Mouse (Mus musculus) heart, postnatal 14 days (tissue): ENCODE data around the gene Paip2b. TPM values are rescaled to one million over a fixed set of nuclear protein-coding genes. Genes with fewer than 3 reads are reported as not detected.
A peak's percentile ranks its signal among the peaks of the same experiment; 100 is the strongest.
"Not testable (repeated sequence)": the region's sequence is repeated elsewhere in the genome, so short reads cannot be mapped to it uniquely, and the experiment has no call there.

Source experiments
- DNase-seq, 2 experiments: peaks; one replicate each; pipeline ENCODE4 v3.0.0; 2021 to 2022
- intact Hi-C: fragments of 180-260 bp; cut with DNase I; formaldehyde crosslinking; loops from one replicate; pipeline ENCODE4 v1.15.1; 2025
- total RNA-seq, 2 experiments: library from RNA; stranded (reverse); gene quantifications; 2 replicates each; pipeline ENCODE4 v1.2.3; 2021

Gene Paip2b
- total RNA-seq, 2 experiments from 2014 or later, result 23.2 to 27.9 TPM

DNA sequence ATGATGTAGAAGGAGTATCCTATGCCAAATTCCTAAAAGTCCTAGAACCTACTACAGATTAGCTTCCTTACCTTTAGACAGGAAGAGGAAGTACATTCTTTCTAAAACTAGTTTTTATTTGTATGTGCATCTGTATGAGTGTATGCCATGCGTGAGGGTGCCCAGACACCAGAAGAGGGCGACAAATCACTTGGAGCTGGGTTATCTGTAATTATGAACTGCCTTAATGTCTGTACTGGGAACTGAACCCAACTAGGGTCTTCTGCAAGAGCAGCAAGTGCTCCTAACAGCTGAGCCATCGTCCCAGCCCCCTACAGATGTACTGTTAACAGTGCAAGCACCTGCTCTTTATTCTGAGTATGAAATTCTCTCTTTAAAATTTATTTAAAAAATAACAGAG is 15.7 kb downstream of the Paip2b start:
- intact Hi-C loops, result no loop called here
- no peak for DNase-seq

DNA sequence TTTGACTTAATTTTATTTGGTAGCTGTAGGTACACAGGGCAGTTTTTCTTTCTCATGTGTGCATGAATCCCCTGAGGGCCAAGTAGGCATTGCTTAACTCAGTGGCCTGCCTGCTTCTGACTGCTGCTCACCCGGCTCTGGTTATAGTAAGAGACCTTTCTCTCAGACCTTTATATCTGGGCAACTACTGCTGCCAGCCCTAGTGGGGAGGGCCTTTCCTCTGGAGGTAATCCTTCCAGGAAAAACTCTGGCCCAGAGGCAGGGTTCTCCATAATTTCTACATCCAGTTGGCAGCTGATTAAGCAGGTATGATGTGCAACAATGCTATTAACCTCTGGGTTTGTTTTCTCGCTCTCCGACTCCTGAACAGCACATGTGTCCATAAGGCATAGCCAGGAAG is 28.7 kb downstream of the Paip2b start:
- DNase-seq, result no peak
- intact Hi-C loops, result no loop called here

DNA sequence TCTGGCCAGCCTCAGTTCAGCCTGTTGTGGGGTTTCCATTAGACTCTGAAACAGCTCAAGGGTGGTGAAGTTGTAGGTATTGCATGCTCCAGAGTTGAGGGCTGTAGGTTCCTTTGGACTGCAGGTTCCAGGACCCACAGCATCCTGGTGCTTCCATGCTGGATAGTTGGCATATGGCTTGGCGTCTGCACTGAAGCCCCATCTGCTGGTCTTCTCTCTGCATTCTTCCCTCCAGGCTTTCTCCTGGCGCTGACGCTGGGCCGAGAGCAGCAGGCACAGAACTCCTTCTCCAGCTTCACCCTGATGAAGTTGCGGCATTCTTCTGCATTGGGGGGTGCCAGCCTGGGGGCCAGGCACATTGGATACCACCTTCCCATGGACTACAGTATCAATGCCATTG is 29.5 kb downstream of the Paip2b start:
- DNase-seq, result no peak
- intact Hi-C loops, result no loop called here

DNA sequence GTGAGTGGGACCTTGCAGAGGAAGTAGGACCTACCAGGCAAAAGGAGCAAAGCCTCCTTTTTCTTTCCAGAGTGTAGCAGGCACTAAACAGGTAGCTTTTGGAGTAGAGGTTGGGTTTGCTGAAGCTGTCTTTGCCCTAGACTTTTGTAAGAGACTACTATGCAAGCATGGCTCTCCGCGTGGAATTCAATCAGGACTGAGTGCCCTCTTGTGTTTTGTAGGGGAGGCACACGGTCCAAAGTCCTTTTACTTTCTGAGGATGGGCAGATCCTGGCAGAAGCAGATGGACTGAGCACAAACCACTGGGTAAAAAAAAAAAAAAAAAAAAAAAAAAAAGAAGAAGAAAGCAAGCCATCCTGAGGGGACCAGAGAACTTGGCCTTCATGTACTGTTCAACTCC is 34.9 kb downstream of the Paip2b start:
- no peak for DNase-seq
- intact Hi-C loops, result no loop called here

DNA sequence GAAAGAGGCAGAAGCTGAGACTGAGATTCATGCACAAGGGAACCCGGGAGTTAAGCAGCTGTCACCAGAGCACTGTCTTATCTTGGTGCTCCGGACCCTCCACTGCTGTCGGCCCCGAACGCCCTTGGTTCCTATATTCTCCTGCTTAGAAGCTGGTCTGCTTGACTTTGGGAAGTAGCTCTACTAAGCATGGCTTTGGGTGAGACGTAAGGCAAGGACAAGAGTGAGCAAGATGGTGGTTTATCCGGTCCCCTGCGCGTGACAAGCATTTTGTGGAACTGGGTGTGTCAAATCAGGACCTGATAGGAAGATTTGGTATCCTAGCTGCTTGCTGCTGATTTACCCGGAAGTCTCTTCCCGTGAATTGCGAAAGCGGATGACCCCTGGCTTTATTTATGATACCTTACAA is 36.0 kb downstream of the Paip2b start:
- intact Hi-C loops, result no loop called here
- DNase-seq, result no peak

DNA sequence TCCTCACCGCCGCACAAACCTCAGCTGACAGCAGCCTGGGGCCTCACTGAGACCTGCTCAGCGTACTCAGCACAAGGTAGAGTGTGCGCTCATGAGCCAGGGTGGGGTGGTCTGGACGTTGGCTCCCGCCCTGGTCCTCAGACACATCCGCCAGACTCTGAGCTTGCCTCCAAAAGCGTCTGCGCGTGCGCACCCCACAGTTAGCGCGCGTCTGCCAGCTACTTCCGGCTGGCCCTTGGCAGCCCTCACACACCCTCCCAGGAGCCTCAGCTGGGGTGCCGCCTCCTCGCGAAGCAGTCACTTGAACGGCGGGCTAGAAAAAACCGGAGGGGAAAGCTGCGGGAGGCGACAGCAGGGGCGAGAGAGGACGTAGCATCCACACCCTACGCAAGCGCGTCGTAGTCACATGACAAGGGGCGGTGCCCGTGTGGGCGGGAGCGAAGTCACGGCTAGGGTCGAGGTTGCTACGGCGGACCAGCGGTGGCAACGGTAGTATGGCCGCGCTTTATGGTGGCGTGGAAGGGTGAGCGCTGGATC is 36.7 kb downstream of the Paip2b start, which contains the start of gene Nagk:
Nagk (plus strand) TSS at position 223 of the 537 bp plus-strand sequence.
- peak; percentile 93 to 94 for DNase-seq
- intact Hi-C loops, result no loop called here

DNA sequence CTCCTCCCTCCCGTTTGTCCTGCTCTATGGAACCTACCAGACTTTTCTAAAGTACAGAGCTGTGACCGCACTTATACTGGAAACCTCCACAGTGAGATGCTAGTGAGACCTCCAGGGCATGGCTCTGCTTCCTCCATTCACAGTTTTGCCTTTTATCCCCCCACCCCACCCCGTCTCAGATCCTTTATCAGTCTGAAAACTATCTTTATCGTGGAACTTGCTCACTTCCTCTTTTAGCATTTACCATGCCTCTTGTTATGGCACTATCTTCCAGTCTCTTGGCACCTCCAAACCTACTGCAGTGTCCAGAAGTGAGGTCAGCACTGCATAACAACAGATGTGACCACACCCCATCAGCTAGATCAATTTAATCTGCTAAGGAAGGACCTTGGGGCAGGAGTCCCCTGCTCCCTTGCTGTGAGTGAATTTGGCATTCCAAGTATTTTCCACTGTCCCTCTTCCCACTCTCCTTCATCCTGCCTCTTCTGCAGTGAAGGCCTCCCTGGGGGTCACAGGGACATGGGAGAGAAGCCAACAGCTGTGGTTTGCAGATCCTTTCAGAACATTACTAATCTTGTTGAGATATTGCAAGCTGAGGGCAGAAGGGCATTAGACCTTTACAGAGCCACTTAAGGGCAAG is 40.2 kb downstream of the Paip2b start:
- intact Hi-C loops, result no loop called here
- no peak for DNase-seq

DNA sequence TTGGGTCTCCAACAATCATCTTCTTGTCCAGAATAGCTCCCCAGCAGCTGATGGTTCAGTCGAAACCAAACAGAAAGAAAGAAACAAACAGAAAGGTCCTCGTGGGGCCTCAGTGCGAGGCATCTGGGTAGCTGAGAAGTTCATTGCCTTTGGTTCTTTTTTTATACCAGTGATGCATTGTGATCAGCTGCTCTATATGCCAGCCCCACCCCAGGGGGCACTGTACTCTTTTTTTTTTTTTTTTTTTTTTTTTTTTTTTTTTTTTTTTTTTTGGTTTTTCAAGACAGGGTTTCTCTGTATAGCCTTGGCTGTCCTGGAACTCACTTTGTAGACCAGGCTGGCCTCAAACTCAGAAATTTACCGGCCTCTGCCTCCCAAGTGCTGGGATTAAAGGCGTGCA is 41.0 kb downstream of the Paip2b start:
- intact Hi-C loops, DNase-seq: not testable (repeated sequence)

DNA sequence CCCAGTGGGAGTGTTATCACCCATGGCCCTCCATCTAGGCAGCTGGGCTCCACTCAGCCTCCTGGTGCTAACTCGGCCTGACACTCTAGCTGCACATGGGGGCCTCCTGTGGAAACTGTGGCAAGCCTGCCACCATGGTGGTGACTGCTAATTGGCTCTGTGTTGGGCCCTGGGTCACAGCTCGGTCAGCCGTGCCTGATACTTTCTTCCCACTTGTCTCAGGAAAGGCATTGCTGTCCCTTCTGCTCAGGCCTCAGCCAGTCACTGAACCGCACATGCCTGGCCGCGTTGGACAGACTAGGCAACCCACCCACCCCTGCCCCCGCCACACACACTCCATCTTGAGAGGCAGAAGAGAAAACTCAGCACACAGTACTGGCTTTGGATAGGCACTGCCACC is 43.0 kb downstream of the Paip2b start:
- intact Hi-C loops, result no loop called here
- DNase-seq, result no peak

DNA sequence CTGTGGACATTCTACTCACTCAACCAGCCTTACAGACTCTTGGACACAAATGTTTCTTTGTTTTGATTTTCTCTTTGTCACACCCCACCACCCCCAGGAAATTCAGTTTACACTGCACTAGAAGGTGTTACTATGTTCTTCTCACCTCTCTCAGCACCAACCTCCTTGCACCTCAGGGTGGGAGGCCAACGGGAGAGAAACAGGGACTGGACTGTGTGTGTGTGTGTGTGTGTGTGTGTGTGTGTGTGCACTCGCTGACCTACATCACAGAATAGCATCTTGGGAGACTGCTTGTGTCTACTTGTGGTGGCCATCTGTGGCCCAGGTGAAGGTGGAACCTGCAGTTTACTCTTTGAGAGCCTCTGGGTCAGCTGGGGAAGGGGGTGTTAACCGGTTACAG is 45.1 kb downstream of the Paip2b start:
- DNase-seq, result no peak
- intact Hi-C loops, result no loop called here

DNA sequence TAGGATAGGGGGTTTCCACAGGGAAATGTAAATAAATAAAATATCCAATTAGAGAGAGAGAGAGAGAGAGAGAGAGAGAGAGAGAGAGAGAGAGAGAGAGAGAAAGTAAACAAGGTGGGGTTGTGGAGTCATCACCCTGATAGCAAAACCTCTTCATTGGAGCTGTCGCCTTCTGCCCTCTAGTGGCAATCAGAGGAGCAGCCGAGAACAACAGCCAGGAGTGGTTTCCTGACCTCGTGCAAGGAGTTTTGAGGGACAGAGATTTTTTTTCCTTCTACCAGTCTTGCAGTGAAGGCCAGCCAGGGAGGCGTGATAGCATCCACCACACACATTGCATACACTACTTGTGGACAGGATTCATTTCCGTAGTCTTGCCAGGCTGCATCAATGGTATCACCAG is 52.5 kb downstream of the Paip2b start:
- intact Hi-C loops, result loop anchor here (10.0 kb wide), 1 partner anchor 454 kb away; the partner anchor contains the start of genes Mob1a and Mthfd2
- peak; percentile 45 to 66 for DNase-seq

DNA sequence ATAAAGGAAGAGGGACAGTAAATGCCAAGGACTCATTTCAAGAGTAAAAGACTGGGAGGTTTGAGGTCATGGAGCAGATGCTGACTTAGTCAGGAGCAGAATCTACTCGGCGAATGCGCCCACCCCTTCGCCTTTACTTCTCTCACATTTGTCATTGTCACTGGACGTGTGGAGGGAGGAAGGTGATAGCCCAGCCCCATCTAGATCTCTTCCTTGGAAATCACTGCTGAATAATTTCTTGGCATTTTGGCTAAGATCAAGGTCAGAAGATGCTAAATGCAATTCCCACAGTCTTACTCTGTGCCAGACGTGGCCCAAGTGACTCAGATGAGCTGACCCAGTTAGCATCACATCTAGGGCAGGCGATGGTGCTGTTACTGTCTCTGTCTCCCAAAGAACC is 53.2 kb downstream of the Paip2b start:
- intact Hi-C loops, result loop anchor here (10.0 kb wide), 1 partner anchor 454 kb away; the partner anchor contains the start of genes Mob1a and Mthfd2
- DNase-seq, result no peak

DNA sequence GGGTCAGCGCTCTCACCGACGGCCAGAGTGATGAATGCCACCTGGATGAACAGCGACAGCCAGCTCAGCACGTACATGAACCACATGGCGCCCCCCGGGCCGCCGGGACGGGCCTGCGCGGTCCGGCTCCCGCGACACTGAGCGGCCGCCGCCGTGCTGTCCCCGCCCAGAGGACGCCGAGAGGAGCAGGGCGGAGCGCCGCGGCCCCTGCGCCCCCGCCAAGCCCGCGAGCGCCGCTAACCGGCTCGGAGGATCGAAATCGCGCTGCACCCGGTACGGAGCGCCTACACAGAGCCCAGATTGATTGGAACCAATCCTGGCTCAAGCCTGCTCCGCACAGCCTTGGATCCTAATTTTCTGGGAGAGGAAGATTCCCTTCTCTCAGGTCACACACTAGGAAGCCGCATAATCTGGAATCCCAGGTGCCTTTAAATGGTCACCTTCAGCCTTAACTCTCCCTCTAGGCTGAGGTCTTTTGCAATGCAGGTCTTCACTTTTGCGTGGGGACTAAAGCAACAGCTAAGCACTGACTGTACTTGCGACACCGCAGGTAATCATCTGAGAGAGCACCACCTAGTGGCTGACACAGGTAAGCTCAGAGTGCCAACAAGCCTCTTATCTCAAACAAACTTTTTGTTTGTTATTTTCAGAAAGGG is 55.8 kb downstream of the Paip2b start, which contains the start of gene Tex261:
Tex261 (minus strand) TSS at position 176 of the 656 bp plus-strand sequence.
- intact Hi-C loops, result loop anchor here (2.0 to 10.0 kb wide), 2 partner anchors 15 to 451 kb away; partner anchors contain the start of genes Mob1a and Mthfd2
- DNase-seq, result peak; percentile 95 to 96

DNA sequence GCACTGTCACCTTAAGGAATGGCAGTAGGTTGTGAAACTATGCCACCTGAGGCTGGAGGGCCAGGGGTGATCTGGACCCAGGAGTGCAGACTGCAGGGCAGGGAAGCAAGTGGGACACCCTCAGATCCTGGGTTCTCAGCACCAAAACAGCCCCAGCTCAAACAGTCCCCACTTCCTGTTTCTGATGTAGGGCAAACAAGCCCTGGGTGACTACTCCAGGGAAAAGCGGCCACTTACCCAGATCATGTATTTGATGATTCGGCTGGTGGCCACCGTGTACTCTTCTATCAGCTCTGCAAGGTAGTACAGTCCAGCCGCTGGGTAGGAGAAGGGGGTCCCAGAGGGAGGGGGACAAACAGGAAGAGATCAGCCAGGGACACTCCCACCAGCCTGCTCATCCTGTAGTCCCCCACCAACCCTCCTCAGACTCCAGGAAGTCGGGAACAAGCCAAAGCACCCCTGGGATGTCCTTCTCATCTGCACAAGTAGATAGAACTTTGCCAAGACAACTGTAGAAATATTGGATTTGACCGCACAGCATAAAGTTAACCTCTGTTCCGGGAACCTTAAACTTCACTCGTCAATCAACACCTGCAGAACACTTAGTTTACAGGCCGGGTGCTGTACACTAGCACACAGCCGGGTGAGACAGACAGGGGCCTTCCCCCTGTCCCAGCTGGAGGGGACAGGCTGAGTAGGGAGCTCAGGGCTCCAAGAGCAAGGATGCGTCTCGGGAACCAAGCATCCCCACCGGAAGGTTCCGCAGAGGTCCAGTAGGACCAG is 56.6 kb downstream of the Paip2b start:
- DNase-seq, result peak in 1 of 2 experiments; percentile 15
- intact Hi-C loops, result loop anchor here (10.0 kb wide), 1 partner anchor 450 kb away; the partner anchor contains the start of genes Mob1a and Mthfd2

DNA sequence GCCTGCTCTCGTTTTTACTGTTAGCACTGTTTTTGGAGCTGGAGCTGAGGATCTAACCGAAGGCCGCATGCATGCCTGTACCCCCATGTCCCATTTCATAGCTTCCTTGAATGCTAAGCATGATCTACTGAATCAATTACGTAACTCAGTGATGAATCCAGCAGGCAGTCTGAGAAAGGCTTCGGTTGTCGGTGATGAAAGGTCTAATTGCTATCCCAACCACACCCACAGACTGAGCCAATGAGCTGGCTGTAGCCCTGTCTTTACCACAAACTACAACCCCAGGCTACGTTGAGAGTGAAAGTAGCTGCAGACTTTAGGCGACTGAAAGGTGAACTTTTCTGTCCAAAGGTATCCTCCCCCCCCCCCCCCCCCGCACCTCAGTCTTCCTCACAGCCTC is 57.4 kb downstream of the Paip2b start:
- intact Hi-C loops, result loop anchor here (10.0 kb wide), 1 partner anchor 449 kb away; the partner anchor contains the start of genes Mob1a and Mthfd2
- no peak for DNase-seq

DNA sequence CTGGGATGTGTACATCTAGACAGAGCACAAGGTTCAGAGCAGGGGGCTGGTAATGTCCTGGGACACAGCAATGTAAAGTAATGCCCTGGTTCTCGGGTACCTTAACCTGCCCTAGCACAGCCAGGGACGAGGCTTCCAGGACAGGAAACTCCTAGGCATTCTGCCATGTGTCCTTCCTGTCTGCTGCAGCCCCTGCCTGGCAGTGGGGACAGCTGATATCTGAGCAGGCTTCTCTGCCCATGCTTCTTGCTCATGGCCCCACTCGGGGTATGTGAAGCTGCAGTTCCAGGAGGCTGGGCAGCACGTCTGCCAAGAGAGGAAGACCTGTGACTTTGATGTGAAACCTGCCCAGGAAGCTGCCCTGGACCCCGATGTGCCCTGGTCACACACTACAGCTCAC is 63.1 kb downstream of the Paip2b start:
- intact Hi-C loops, result no loop called here
- DNase-seq, result peak; percentile 15 to 21

DNA sequence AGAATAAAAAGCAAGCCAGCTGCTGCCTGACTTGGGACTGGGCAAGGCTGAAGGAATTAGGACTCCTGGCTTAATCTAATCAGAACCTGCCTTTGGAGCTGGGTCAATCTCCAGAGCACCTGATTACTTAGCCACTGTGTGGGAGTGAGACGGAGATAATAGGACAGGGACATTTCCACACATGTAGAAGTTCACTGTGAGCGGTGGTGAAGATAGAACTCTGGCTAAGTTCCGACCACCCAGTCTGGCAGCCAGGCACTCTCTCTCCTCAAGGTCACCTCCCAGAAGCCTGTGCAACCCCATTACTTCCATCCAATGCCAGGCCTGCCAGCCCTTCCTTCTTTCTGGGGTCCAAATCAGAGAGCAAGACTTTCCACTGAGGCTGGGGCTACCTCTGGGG is 64.6 kb downstream of the Paip2b start:
- DNase-seq, result peak; percentile 16 to 19
- intact Hi-C loops, result no loop called here

DNA sequence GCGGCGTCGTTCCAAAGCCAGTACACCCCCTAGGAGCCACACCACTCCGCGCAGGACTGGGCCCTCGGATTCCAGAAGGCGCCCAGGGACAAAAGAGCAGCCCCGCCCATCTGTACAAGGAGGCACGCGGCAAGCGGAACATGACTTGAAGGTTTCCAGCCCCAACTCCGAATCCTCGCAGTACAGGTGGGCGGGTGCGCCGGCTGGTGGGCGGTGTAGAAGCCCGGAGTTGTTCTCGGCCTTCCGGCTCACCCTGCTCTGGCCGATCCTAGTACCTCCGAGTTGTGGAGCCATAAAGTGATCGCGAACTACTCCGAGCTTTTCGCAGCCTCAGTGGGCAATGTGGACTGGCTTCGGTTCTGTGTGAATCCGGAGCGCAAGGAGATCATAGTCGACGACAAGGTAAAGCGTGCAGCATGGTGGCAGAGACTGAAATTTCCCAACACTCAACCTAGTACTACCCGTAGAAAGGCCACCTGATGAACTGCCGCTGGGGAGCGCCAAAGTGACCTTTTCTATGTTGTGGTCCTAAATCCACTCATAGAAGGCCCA is 68.6 kb downstream of the Paip2b start:
- DNase-seq, result peak; percentile 20 to 41

DNA sequence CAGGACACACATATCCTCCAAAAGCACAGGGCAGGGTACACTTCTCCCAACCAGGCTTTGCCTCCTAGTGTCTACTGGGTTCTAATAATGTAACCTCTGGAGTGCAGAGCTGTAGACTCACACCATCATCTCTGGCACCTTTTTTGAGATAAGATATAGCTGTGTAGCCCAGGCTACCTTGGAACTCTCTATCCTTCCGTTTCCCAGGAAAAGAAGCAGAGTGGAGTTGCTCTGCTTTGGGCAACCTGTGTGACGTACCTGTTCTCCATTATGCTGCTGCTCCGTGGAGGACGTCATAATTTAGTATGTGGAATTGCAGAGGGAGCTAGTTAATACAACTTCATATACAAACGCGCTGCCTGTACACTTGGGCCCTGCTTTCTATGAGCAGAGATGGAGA is 69.2 kb downstream of the Paip2b start, which contains the start of gene Ankrd53:
Ankrd53 (plus strand) TSS at position 301 of the 400 bp plus-strand sequence.
- no peak for DNase-seq
- intact Hi-C loops, result no loop called here

More for the DNA sequence above, 68.6 kb downstream of the Paip2b start:
- intact Hi-C loops, result no loop called here

DNA sequence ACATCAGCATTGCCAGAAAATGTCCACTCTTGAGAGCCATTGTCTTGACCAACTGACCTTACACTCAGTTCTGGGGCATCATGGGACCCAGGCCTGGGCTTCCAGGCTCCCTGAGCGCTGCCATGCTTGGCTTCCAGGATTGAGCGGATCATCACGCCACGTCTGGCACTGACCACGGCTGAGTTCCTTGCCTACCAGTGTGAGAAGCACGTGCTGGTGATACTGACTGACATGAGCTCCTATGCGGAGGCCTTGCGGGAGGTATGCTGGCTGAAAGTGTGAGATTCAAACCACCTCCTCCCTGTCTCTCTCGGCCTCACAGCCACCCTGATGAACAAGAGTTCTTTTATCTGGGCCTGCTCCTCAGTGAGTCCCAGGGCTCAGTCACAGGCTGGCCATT is 75.5 kb downstream of the Paip2b start:
- DNase-seq, result no peak
- intact Hi-C loops, result no loop called here
